Mouse (Mus musculus): ENCODE measurements at regions not wholly inside any gene's neighbourhood (a gene's known extent, or its start where the extent isn't known, plus 50 kb on each side); places are given as distances from the start of the nearest gene placed in this dataset.
"Not testable (repeated sequence)": the region's sequence is repeated elsewhere in the genome, so short reads cannot be mapped to it uniquely, and the experiment has no call there.

- H3K9ac ChIP-seq (replicated peaks; ENCODE audit: low read length), result no peak overlapping the region
- ATAC-seq (no peak), DNase-seq (ENCODE audit: low spot score) (no peak)
- no peaks in the 10 kb centered on the region for H3K4me1 ChIP-seq (ENCODE audit: insufficient read depth, low read length)
- no peaks in the 10 kb centered on the region for H3K27me3 ChIP-seq (ENCODE audit: insufficient read depth, low read length)
- no peak overlapping the region for H3K4me2 ChIP-seq (ENCODE audit: low read depth, low read length)
- no peaks in the 10 kb centered on the region for H3K9me3 ChIP-seq (ENCODE audit: low read length)
- H3K36me3 ChIP-seq (ENCODE audit: insufficient read depth, low read length), result no peaks in the 10 kb centered on the region
- no peak overlapping the region for H3K27ac ChIP-seq
- no peak overlapping the region for H3K4me3 ChIP-seq (ENCODE audit: low read length)
- TF ChIP-seq CTCF (IDR thresholded peaks at IDR 0.05; ENCODE audit: low read depth), result no peak
Observed at GRCm38 (mm10) chr15:16130862-16131261, 597.7 kb upstream of the Cdh9 start.

DNA sequence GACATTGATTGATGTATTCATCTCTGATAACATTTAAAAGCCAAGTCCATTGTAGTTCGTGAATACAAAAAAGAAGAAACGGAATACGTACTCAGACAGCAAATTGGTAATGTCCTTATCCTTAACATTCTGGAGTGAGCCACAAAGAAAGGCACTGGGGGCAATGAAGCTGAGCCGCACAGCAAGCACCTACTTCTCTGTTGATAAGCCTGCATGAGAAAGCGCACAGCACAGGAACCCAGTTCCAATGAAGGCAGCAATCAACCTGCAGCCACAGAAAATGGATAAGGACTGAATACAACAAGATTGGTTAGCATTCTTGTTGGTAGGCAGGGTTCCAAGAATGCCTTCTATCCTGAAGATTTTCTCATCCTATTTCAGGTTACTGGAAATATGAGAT, 570.4 kb upstream of the Cdh9 start:
- WGBS, result 43% methylated on average over 5 of the region's 5 CpGs
- Histone ChIP-seq H3K27me3 (ENCODE audit: insufficient read depth, low read length) (no peaks in the 10 kb centered on the region), H3K36me3 (ENCODE audit: insufficient read depth, low read length) (no peaks in the 10 kb centered on the region), H3K9me3 (ENCODE audit: low read length) (no peaks in the 10 kb centered on the region), H3K4me2 (ENCODE audit: low read depth, low read length) (no peak overlapping the region), H3K4me3 (ENCODE audit: low read length) (no peak overlapping the region), H3K27ac (no peak overlapping the region), H3K4me1 (ENCODE audit: insufficient read depth, low read length) (no peaks in the 10 kb centered on the region), H3K9ac (replicated peaks; ENCODE audit: low read length) (no peak overlapping the region)
- ATAC-seq, result no peak
- peak; percentile 8 for DNase-seq (ENCODE audit: low spot score)
- TF ChIP-seq CTCF (IDR thresholded peaks at IDR 0.05; ENCODE audit: low read depth), result no peak

DNA sequence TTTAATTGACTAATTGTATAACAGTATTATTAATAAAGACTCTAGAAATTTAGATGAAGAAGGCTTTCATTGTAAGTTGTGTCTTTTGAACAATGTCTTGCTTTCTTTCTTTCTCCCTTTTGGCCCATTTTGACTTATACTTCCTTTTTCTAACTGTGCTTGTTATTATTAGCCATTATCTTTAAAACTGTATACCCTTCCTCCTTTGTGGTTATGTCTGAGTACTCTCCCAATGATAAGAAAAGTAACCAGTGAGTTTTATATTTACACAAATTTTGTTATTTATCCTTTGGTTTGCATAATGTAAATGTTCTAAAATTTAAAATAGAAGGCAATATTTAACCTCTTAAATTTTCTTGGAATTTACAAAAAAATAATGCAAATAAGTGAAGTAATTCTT, 564.6 kb upstream of the Cdh9 start:
- Histone ChIP-seq H3K9me3 (ENCODE audit: low read length) (no peaks in the 10 kb centered on the region), H3K9ac (replicated peaks; ENCODE audit: low read length) (no peak overlapping the region), H3K4me3 (ENCODE audit: low read length) (no peak overlapping the region), H3K36me3 (ENCODE audit: insufficient read depth, low read length) (no peaks in the 10 kb centered on the region), H3K4me2 (ENCODE audit: low read depth, low read length) (no peak overlapping the region), H3K27me3 (ENCODE audit: insufficient read depth, low read length) (no peaks in the 10 kb centered on the region), H3K27ac (no peak overlapping the region), H3K4me1 (ENCODE audit: insufficient read depth, low read length) (no peaks in the 10 kb centered on the region)
- TF ChIP-seq CTCF (IDR thresholded peaks at IDR 0.05; ENCODE audit: low read depth), result no peak
- DNase-seq (ENCODE audit: low spot score) (no peak), ATAC-seq (no peak)

DNA sequence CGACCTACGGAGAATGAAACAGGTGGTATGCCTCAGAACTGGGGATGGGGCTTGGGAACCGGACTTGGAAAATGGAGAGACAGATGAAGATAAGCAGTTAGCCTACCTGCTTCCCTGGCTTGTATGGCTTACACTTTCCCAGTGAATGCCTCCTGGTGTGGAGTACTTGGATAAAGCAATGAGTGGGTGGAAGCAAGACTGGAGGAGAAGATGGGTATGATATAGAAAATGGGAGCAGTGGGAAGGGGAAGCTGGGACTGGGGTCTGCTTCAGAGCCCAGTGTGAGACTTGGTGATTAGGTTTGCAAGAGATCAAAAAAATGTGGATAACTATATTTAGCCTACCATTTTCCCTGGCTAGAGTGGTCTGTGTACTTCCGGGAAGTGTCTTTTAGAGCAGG, 515.2 kb upstream of the Cdh9 start:
- H3K36me3 ChIP-seq (ENCODE audit: insufficient read depth, low read length), result no peaks in the 10 kb centered on the region
- H3K4me1 ChIP-seq (ENCODE audit: insufficient read depth, low read length), result no peaks in the 10 kb centered on the region
- WGBS, result 90% methylated on average over 4 of the region's 4 CpGs
- TF ChIP-seq CTCF (IDR thresholded peaks at IDR 0.05; ENCODE audit: low read depth), result no peak
- ATAC-seq (no peak), DNase-seq (ENCODE audit: low spot score) (no peak)
- H3K27ac ChIP-seq, result no peak overlapping the region
- H3K9ac ChIP-seq (replicated peaks; ENCODE audit: low read length), result no peak overlapping the region
- H3K9me3 ChIP-seq (ENCODE audit: low read length), result no peaks in the 10 kb centered on the region
- no peak overlapping the region for H3K4me2 ChIP-seq (ENCODE audit: low read depth, low read length)
- no peaks in the 10 kb centered on the region for H3K27me3 ChIP-seq (ENCODE audit: insufficient read depth, low read length)
- H3K4me3 ChIP-seq (ENCODE audit: low read length), result no peak overlapping the region

- TF ChIP-seq CTCF (IDR thresholded peaks at IDR 0.05; ENCODE audit: low read depth), result no peak
- no peaks in the 10 kb centered on the region for H3K4me1 ChIP-seq (ENCODE audit: insufficient read depth, low read length)
- ATAC-seq (no peak), DNase-seq (ENCODE audit: low spot score) (peak; percentile 3)
- WGBS, result 94% methylated on average over 2 of the region's 2 CpGs
- no peaks in the 10 kb centered on the region for H3K9me3 ChIP-seq (ENCODE audit: low read length)
- no peaks in the 10 kb centered on the region for H3K27me3 ChIP-seq (ENCODE audit: insufficient read depth, low read length)
- no peak overlapping the region for H3K27ac ChIP-seq
- no peak overlapping the region for H3K4me3 ChIP-seq (ENCODE audit: low read length)
- H3K4me2 ChIP-seq (ENCODE audit: low read depth, low read length), result no peak overlapping the region
- no peak overlapping the region for H3K9ac ChIP-seq (replicated peaks; ENCODE audit: low read length)
- H3K36me3 ChIP-seq (ENCODE audit: insufficient read depth, low read length), result no peaks in the 10 kb centered on the region
Observed at GRCm38 (mm10) chr15:16221648-16222047, 506.9 kb upstream of the Cdh9 start.

GRCm38 (mm10) chr15:16248595-16248994, 480.0 kb upstream of the Cdh9 start:
- H3K36me3 ChIP-seq (ENCODE audit: insufficient read depth, low read length), result no peaks in the 10 kb centered on the region
- no peak for TF ChIP-seq CTCF (IDR thresholded peaks at IDR 0.05; ENCODE audit: low read depth)
- no peak overlapping the region for H3K27ac ChIP-seq
- H3K4me3 ChIP-seq (ENCODE audit: low read length), result no peak overlapping the region
- ATAC-seq (no peak), DNase-seq (ENCODE audit: low spot score) (no peak)
- H3K9me3 ChIP-seq (ENCODE audit: low read length), result no peaks in the 10 kb centered on the region
- WGBS, result 78% methylated on average over 5 of the region's 5 CpGs
- no peaks in the 10 kb centered on the region for H3K27me3 ChIP-seq (ENCODE audit: insufficient read depth, low read length)
- H3K4me1 ChIP-seq (ENCODE audit: insufficient read depth, low read length), result no peaks in the 10 kb centered on the region
- H3K4me2 ChIP-seq (ENCODE audit: low read depth, low read length), result no peak overlapping the region
- H3K9ac ChIP-seq (replicated peaks; ENCODE audit: low read length), result no peak overlapping the region

DNA sequence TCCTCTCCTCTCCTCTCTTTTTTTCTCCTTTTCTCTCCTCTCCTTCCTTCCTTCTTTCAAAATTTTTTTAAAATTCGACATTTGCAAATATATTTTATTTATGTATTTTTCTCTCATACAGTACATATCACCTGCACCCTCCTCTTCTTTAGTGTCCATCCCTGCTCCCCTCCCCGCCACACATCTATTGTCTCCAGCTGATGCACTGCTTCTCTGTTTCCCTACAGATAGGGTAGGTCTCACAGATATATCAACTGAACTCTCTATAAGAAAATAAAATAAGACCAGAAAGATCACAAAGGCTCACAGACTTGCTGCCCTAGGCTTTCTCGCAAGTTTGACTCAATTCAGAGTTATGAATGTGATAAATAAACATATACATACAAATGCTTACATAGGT, 443.4 kb upstream of the Cdh9 start:
- no peak overlapping the region for H3K4me2 ChIP-seq (ENCODE audit: low read depth, low read length)
- no peaks in the 10 kb centered on the region for H3K36me3 ChIP-seq (ENCODE audit: insufficient read depth, low read length)
- no peaks in the 10 kb centered on the region for H3K9me3 ChIP-seq (ENCODE audit: low read length)
- H3K27ac ChIP-seq, result no peak overlapping the region
- TF ChIP-seq CTCF (IDR thresholded peaks at IDR 0.05; ENCODE audit: low read depth), result no peak
- H3K4me1 ChIP-seq (ENCODE audit: insufficient read depth, low read length), result no peaks in the 10 kb centered on the region
- H3K9ac ChIP-seq (replicated peaks; ENCODE audit: low read length), result no peak overlapping the region
- H3K4me3 ChIP-seq (ENCODE audit: low read length), result no peak overlapping the region
- DNase-seq (ENCODE audit: low spot score) (no peak), ATAC-seq (no peak)
- 77% methylated on average over 3 of the region's 3 CpGs for WGBS
- H3K27me3 ChIP-seq (ENCODE audit: insufficient read depth, low read length), result no peaks in the 10 kb centered on the region

DNA sequence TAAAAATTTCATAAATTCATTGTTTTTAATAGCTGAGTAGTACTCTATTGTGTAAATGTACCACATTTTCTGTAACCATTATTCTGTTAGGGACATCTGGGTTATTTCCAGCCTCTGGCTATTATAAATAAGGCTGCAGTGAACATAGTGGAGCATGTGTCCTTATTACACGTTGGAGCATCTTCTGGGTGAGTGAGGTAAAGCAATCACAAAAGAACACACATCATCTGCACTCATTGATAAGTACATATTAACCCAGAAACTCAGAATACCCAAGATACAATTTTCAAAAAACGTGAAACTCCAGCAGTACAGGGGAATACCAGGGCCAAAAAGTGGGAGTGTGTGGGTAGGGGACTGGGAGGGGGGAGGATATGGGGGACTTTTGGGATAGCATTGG, 434.0 kb upstream of the Cdh9 start:
- not testable (repeated sequence) for ATAC-seq; H3K36me3 ChIP-seq (ENCODE audit: insufficient read depth, low read length); H3K4me3 ChIP-seq (ENCODE audit: low read length); H3K27me3 ChIP-seq (ENCODE audit: insufficient read depth, low read length); H3K9me3 ChIP-seq (ENCODE audit: low read length); DNase-seq (ENCODE audit: low spot score); H3K27ac ChIP-seq; H3K4me1 ChIP-seq (ENCODE audit: insufficient read depth, low read length); H3K9ac ChIP-seq (replicated peaks; ENCODE audit: low read length); H3K4me2 ChIP-seq (ENCODE audit: low read depth, low read length)
- WGBS, result 66% methylated on average over 2 of the region's 2 CpGs
